Mouse (Mus musculus): ENCODE measurements around the gene Ube3c. TPM values are rescaled to one million over a fixed set of nuclear protein-coding genes. Genes with fewer than 3 reads are reported as not detected.
"Not testable (repeated sequence)": the region's sequence is repeated elsewhere in the genome, so short reads cannot be mapped to it uniquely, and the experiment has no call there.

Ube3c gene
- polyA plus RNA-seq, 1 experiment from 2014 or later: 24.6 TPM

DNA sequence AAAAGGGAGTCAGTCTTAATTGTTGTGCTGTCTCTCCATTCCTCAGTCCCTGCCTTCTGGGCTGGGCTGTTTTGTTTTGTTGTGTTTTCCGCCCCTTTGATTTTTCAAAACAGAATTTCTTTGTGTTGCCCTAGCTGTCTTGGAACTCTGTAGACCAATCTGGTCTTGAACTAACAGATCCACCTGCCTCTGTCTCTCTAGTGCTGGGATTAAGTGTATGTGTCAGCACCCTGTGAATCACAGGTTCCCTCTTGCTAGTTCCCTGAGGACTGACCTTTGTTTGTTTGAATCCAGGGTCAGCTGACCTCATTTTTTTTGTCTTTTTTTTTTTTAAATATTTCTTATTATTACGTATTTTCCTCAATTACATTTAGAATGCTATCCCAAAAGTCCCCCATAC, 60.9 kb downstream of the Ube3c start:
- Histone ChIP-seq H3K4me3 (no peak overlapping the region), H3K27ac (no peak overlapping the region), H3K9ac (no peak overlapping the region), H3K36me3 (peaks cover 42% of the 10 kb centered on the region), H3K27me3 (no peaks in the 10 kb centered on the region), H3K9me3 (no peaks in the 10 kb centered on the region), H3K4me2 (no peak overlapping the region), H3K4me1 (no peaks in the 10 kb centered on the region)
- 91% methylated on average over 2 of the region's 2 CpGs for WGBS
- ATAC-seq (ENCODE audit: insufficient number of reproducible peaks, low FRiP score, low TSS enrichment, low read depth): no peak

DNA sequence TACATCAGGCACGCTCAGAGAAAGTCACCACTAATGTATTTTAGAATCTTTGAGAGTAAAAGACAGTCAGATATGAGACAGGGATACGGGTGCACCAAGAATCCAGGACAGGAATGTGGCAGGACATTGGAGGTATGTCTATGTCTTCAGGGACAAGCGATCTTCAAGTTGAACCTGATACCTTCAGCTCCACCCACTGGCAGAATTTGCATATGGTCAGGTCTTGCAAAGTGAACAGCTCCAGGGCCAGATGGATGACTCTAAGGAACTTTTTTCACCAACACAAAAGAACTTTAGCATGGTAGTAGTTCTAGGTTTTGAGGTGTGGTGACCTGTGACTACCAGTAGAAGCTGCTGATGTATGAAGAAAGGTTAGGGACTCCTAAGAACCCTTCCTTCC, 62.7 kb downstream of the Ube3c start:
- Histone ChIP-seq H3K27me3 (no peaks in the 10 kb centered on the region), H3K9ac (no peak overlapping the region), H3K4me3 (no peak overlapping the region), H3K36me3 (peaks cover 44% of the 10 kb centered on the region), H3K4me1 (no peaks in the 10 kb centered on the region), H3K27ac (no peak overlapping the region), H3K4me2 (no peak overlapping the region), H3K9me3 (no peaks in the 10 kb centered on the region)
- WGBS: 81% methylated on average over 3 of the region's 3 CpGs
- no peak for ATAC-seq (ENCODE audit: insufficient number of reproducible peaks, low FRiP score, low TSS enrichment, low read depth)

DNA sequence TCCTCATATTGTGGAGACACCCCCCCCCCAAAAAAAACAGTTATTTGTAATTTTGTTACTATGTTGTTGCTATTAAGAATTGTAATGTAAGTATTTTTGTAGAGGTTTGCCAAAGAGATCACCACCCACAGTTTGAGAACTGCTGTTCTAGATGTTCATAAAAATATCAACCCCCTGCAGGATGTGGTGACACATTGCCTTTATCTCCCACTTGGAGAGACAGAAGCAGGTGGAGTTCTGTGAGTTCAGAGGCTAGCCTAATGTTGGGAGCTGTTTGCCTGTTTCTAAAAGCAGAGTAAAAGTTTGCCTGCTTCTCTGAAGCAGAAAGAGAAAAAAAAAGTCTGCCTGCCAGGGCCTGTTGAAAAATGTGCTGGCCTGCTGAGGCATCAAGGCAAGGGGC, 67.3 kb downstream of the Ube3c start:
- no peak overlapping the region for H3K27ac ChIP-seq
- no peak for ATAC-seq (ENCODE audit: insufficient number of reproducible peaks, low FRiP score, low TSS enrichment, low read depth)
- no peak overlapping the region for H3K4me3 ChIP-seq
- peaks cover 62% of the 10 kb centered on the region for H3K36me3 ChIP-seq
- H3K4me1 ChIP-seq: no peaks in the 10 kb centered on the region
- H3K9me3 ChIP-seq: no peaks in the 10 kb centered on the region
- H3K9ac ChIP-seq: no peak overlapping the region
- no peak overlapping the region for H3K4me2 ChIP-seq
- no peaks in the 10 kb centered on the region for H3K27me3 ChIP-seq

DNA sequence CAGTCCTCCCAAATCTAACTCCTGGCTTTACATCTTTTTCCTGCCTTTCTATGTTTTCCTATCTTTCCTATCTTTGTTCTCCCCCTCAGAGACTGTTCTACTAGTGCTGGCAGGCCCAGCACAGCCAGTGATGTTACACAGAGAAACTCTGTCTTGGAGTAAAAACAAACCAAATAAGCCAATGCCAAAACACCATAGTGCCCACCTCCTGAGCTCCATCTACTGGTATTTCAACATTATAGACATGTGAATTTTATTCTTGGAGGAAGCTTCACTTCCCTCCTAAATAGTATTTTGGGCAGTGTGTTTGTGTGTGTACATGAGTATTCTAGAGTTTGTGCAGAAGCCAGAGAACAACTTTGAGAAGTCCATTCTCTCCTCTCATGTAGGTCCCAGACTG, 67.8 kb downstream of the Ube3c start:
- Histone ChIP-seq H3K27ac (no peak overlapping the region), H3K9ac (no peak overlapping the region), H3K4me2 (no peak overlapping the region), H3K27me3 (no peaks in the 10 kb centered on the region), H3K9me3 (no peaks in the 10 kb centered on the region), H3K4me3 (no peak overlapping the region), H3K4me1 (no peaks in the 10 kb centered on the region), H3K36me3 (peaks cover 60% of the 10 kb centered on the region)
- no peak for ATAC-seq (ENCODE audit: insufficient number of reproducible peaks, low FRiP score, low TSS enrichment, low read depth)

DNA sequence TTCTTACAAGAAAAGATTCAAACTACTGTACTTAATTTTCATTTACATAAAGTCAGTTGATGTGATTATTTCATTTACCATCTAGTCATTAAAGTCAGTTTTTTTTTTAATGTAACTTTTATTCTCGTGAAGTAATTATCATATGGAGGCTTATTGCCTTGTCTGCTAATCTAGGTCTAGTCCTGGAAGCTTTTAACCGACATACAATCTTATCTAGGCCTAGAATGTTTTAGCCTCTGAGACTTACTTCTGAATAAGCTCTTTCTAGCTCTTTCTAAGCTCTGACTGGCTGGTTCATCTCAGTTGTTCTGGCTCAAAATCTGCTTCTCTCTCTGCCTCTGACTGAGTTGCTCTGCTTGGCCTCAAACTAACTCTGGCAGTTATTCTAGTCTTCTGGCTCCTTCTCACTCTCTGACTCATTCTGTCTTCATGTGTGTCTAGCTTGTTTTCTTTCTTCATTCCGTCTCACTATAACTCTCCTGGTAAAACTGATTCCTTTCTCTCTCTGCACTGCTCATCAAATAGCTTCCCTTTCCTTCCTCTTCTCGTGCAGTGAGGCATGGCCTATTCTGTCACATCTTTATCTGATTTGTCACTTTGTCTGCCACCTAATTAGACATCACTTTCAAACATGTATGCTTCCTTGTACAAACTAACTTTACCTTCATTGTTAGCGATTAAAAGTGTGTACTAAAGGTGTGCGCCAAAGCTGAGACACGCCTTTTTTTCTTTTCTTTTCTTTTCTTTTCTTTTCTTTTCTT, 72.3 kb downstream of the Ube3c start:
- Histone ChIP-seq H3K4me1 (no peaks in the 10 kb centered on the region), H3K27me3 (no peaks in the 10 kb centered on the region), H3K9ac (no peak overlapping the region), H3K9me3 (no peaks in the 10 kb centered on the region), H3K4me3 (no peak overlapping the region), H3K4me2 (no peak overlapping the region), H3K27ac (no peak overlapping the region), H3K36me3 (peaks cover 50% of the 10 kb centered on the region)
- ATAC-seq (ENCODE audit: insufficient number of reproducible peaks, low FRiP score, low TSS enrichment, low read depth): no peak
- 88% methylated on average over 7 of the region's 7 CpGs for WGBS

DNA sequence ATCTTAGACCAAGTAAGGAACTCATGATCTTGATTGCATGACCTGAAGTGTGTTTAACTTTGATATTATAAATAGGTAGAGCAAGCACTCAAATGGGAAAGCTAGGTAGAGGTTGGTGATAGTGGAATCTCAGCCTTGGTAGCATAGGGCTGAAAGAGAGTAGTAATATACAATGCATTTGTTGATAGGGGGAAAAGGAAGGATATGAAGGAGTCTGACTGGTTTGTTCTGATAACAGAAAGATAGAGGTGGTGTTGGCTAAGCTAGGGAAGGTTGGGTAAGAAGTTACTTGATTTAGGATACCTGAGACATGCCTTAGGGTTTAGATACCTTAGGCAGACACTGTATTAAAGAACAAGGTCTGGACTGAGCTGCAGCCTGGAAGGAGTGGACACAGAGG, 82.7 kb downstream of the Ube3c start:
- Histone ChIP-seq H3K27ac (no peak overlapping the region), H3K36me3 (peaks cover 35% of the 10 kb centered on the region), H3K9me3 (no peaks in the 10 kb centered on the region), H3K9ac (no peak overlapping the region), H3K4me1 (no peaks in the 10 kb centered on the region), H3K4me3 (no peak overlapping the region), H3K27me3 (no peaks in the 10 kb centered on the region), H3K4me2 (no peak overlapping the region)
- ATAC-seq (ENCODE audit: insufficient number of reproducible peaks, low FRiP score, low TSS enrichment, low read depth): no peak

DNA sequence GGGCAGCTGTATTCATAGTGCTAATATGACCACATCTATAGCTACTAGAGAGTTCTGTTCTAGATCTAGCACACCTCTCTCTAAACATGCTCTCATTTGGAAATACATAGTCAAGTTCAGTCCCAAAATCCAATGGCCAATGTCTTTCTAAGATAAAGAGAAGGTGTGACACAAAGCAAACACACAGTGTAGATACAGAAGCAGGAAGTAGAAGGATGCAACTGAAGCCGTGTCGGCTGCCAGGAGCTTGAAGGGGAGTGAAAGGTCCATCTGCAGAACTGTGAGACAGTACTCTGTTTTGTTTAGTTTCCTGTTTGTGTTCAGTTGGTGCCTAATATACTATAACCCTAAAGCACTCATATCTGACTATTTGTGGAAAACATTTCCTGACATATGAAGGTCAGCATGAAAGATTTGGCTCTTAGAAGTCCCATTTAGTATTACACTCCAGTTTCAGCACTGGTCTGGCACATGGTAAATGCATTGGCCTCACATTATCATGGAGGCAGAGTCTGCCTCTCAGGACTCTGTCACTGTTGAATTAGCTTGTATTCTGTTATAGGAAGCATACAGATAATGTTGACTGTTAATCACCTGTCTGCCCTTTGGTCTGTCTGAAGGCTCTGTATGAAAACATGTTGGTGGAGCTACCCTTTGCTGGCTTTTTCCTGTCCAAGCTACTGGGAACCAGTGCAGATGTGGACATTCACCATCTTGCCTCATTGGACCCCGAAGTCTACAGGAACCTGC, 88.7 kb downstream of the Ube3c start:
- Histone ChIP-seq H3K36me3 (peaks cover 48% of the 10 kb centered on the region), H3K9me3 (no peaks in the 10 kb centered on the region), H3K27ac (no peak overlapping the region), H3K9ac (no peak overlapping the region), H3K4me2 (no peak overlapping the region), H3K4me1 (no peaks in the 10 kb centered on the region), H3K4me3 (no peak overlapping the region), H3K27me3 (no peaks in the 10 kb centered on the region)
- no peak for ATAC-seq (ENCODE audit: insufficient number of reproducible peaks, low FRiP score, low TSS enrichment, low read depth)
- WGBS: 95% methylated on average over 3 of the region's 3 CpGs

DNA sequence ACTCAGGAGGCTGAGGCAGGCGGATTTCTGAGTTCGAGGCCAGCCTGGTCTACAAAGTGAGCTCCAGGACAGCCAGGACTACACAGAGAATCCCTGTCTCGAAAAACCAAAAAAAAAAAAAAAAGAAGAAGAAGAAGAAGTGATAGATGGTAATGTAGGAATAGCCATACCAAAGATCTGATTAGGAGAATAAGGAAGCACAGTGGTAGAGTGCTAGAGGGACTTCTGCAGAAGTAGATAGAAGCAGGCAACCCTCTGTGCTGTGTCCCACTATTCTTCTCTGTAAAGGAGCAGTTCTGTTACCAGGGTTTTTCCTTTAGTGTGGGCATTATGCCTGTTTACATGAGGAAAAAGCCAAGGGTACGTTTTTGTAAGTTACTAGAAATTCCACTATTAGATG, 92.2 kb downstream of the Ube3c start:
- not testable (repeated sequence) for H3K27me3 ChIP-seq; ATAC-seq (ENCODE audit: insufficient number of reproducible peaks, low FRiP score, low TSS enrichment, low read depth); H3K27ac ChIP-seq; H3K9me3 ChIP-seq; H3K4me2 ChIP-seq; H3K4me1 ChIP-seq; H3K4me3 ChIP-seq; H3K9ac ChIP-seq
- 91% methylated on average over 4 of the region's 4 CpGs for WGBS
- H3K36me3 ChIP-seq: peaks cover 62% of the 10 kb centered on the region

DNA sequence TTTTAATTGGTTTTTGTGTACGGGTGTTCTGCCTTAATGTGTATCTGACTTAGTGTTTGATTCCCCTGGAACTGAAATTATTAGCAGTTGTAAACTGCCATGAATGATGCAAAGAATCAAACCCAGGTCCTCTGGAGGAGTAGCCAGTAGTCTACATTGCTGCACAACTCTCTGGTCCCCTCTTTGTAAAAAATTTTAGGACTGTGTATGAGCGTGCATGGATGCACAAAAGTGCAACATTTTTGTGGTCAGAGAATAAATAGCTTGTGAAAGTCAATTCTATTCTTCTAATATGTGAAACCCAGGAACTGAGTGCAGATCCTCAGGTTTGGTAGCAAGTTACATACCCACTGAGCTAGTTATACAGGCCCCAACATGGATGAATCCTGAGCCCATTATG, 96.3 kb downstream of the Ube3c start:
- H3K4me3 ChIP-seq: no peak overlapping the region
- H3K27me3 ChIP-seq: no peaks in the 10 kb centered on the region
- no peak for ATAC-seq (ENCODE audit: insufficient number of reproducible peaks, low FRiP score, low TSS enrichment, low read depth)
- H3K27ac ChIP-seq: no peak overlapping the region
- H3K4me2 ChIP-seq: no peak overlapping the region
- H3K9me3 ChIP-seq: no peaks in the 10 kb centered on the region
- H3K9ac ChIP-seq: no peak overlapping the region
- H3K36me3 ChIP-seq: peaks cover 63% of the 10 kb centered on the region
- no peaks in the 10 kb centered on the region for H3K4me1 ChIP-seq
- 88% methylated on average over 2 of the region's 2 CpGs for WGBS

DNA sequence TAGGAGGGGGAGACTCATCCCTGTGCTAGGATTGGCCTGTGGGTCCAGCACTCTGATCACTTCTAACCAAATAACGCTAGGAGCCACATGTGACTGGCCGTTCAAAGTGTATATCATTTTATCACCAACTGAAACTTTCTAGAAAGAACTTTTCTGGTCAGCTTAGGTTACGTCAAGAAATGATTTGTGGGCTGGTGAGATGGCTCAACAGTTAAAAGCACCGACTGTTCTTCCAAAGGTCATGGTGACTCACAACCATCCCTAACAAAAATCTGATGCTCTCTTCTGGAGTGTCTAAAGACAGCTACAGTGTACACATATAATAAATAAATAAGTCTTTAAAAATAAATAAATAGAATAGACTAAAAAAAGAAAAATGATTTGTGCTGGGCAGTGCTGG, 103.5 kb downstream of the Ube3c start:
- no peak overlapping the region for H3K4me3 ChIP-seq
- no peaks in the 10 kb centered on the region for H3K4me1 ChIP-seq
- WGBS: 89% methylated on average over 4 of the region's 4 CpGs
- no peak for ATAC-seq (ENCODE audit: insufficient number of reproducible peaks, low FRiP score, low TSS enrichment, low read depth)
- H3K36me3 ChIP-seq: peaks cover 74% of the 10 kb centered on the region
- no peak overlapping the region for H3K27ac ChIP-seq
- H3K9ac ChIP-seq: no peak overlapping the region
- H3K27me3 ChIP-seq: no peaks in the 10 kb centered on the region
- H3K9me3 ChIP-seq: no peaks in the 10 kb centered on the region
- H3K4me2 ChIP-seq: no peak overlapping the region

DNA sequence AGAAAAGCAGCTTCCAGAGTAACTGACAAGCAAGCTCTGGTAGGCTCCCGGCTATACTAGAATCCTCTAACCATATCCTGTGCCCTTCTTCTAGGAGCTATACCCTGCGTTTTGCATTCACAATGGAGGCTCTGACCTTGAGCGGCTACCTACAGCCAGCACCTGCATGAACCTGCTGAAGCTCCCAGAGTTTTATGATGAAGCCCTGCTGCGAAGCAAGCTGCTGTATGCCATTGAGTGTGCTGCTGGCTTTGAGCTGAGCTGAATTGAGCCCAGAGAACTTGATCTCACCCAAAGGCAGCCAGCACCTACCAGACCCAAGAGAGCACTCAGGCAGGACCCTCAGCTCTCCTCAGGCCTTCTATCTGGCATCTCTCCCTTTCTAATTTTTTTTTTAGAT, 105.3 kb downstream of the Ube3c start:
- Histone ChIP-seq H3K4me1 (no peaks in the 10 kb centered on the region), H3K27me3 (no peaks in the 10 kb centered on the region), H3K36me3 (peaks cover 59% of the 10 kb centered on the region), H3K27ac (no peak overlapping the region), H3K4me3 (no peak overlapping the region), H3K9me3 (no peaks in the 10 kb centered on the region), H3K4me2 (no peak overlapping the region), H3K9ac (no peak overlapping the region)
- ATAC-seq (ENCODE audit: insufficient number of reproducible peaks, low FRiP score, low TSS enrichment, low read depth): no peak
- WGBS: 90% methylated on average over 4 of the region's 4 CpGs

DNA sequence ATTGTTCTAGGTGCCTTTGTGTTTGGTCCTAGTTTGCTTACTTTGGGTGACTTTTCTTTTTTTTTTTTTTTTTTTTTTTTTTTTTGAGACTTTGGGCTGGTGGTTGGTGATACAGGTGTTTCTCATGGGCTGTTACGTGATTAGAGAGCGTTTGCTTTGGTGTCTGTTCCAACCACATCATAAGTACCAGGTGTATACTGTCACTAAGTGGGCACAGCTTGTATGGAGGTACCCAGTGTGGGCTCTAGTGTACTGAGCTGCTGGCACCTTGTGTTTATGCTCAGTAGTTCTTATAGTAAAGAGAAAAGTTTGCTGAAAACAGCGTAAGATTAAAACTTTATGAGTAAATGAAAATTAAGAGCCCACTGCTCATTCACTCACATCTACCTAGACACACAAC, 107.4 kb downstream of the Ube3c start:
- Histone ChIP-seq H3K9me3 (no peaks in the 10 kb centered on the region), H3K4me2 (no peak overlapping the region), H3K9ac (no peak overlapping the region), H3K36me3 (peaks cover 41% of the 10 kb centered on the region), H3K27me3 (no peaks in the 10 kb centered on the region), H3K4me1 (no peaks in the 10 kb centered on the region), H3K27ac (no peak overlapping the region), H3K4me3 (no peak overlapping the region)
- ATAC-seq (ENCODE audit: insufficient number of reproducible peaks, low FRiP score, low TSS enrichment, low read depth): no peak
- WGBS: 92% methylated on average over 3 of the region's 3 CpGs
